Mouse (Mus musculus): ENCODE results near the gene Adam22.
"Not testable (repeated sequence)": the region's sequence is repeated elsewhere in the genome, so short reads cannot be mapped to it uniquely, and the experiment has no call there.

Adam22 gene

GRCm38 (mm10) chr5:8056141-8057017 is 311.6 kb downstream of the Adam22 start:
- peak; percentile 85 for DNase-seq (ENCODE audit: extremely low spot score)

- no peak for DNase-seq (ENCODE audit: extremely low spot score)
These were observed 312.2 kb downstream of the Adam22 start for GRCm38 (mm10) chr5:8055721-8056129.

GRCm38 (mm10) chr5:8053827-8054226 is 314.1 kb downstream of the Adam22 start:
- no peak for DNase-seq (ENCODE audit: extremely low spot score)

- DNase-seq (ENCODE audit: extremely low spot score), result no peak
These were observed 322.1 kb downstream of the Adam22 start, which contains the start of gene Sri for GRCm38 (mm10) chr5:8045855-8046254. Gene Sri (plus strand): TSS chr5:8046078.

DNA sequence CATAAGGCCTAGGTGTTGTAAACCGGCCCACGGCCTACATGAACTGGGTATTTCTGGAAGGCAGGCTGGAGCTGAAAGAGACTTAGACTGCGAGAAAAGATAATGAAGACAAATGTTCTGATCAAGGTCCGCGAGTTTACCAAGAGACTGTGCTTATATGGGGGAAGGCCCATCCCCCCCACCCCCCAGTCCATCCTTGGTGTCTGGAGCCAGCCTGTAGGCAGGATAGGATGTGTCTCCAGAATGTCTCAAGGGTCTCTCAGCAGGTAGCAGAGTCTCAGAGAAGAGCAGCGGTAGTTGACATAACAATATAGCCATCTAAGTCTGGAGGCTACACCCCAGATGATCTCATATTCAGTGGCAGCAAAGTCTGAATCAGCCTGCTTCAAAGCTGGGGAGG is 333.4 kb downstream of the Adam22 start:
- DNase-seq (ENCODE audit: extremely low spot score), result not testable (repeated sequence)

All from embryo, embryonic 9.5 days (tissue).